Mouse (Mus musculus): Measurements from ENCODE around the gene Olfr957. TPM values are rescaled to one million over a fixed set of nuclear protein-coding genes. Genes with fewer than 3 reads are reported as not detected.

The Olfr957 gene
- polyA plus RNA-seq (2012; rRNA removed; ENCODE audit: low replicate concordance) = not detected in 2 replicates

GRCm38 (mm10) chr9:39515531-39515930 is at the start of gene Olfr957:
Gene Olfr957 (minus strand): TSS chr9:39515809.

GRCm38 (mm10) chr9:39553946-39554345 is 38.3 kb upstream of the Olfr957 start, which contains the start of gene Olfr958:
Gene Olfr958 (minus strand): TSS chr9:39554054.

DNA sequence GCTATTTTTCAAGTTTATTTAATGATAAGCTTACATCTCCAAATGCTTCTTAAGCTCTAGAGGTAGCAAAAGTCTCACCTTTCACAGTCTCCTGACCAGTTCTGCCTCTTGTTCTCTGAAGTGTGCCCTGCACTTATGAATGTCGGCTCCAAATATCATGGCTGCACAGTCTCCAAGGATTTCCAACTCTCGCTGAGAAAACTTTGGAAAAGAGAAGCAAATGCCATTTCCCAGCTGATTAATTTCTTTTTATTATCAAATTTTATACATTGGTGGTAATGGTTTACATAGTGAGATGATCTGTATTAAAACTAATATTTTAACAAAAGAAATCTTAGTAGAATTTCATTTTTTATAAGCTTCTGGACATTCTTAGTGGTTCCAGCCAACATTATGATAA is 21.7 kb downstream of the Olfr957 start, which contains the start of gene Olfr44:
Gene Olfr44, minus strand, starts transcription at position 101 of the 400 bp plus-strand sequence.

DNA sequence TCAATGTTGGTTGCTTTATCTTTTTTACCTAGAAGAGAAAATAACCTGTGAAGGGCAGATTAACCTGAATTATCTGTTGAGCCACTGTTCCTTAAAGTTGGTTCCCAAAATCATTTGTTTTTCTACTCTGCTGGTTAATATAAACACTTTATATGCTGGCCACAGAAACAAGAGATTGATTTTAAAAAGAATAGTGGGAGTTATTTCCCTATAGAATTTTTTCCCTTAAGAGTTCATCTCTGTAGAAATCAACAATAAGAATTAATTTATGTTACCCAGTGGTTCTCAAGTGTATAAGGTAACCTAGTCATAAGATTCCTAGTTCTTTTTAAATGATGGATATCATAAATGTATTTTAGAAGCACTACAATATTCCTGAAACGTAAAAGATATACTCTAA is 43.8 kb downstream of the Olfr957 start, which contains the start of gene Olfr955:
Gene Olfr955, minus strand, starts transcription at position 101 of the 400 bp plus-strand sequence.

Other genes with a start within 250 kb of the Olfr957 start
- gene Olfr945, start 239.0 kb downstream of the Olfr957 start, polyA plus RNA-seq (2012; rRNA removed; ENCODE audit: low replicate concordance) = not detected in 2 replicates
- not detected in 2 replicates for gene Olfr948, start 189.8 kb downstream of the Olfr957 start, polyA plus RNA-seq (2012; rRNA removed; ENCODE audit: low replicate concordance)
- not detected in 2 replicates for gene Olfr951, start 128.4 kb downstream of the Olfr957 start, polyA plus RNA-seq (2012; rRNA removed; ENCODE audit: low replicate concordance)
- gene Olfr952, start 88.7 kb downstream of the Olfr957 start, polyA plus RNA-seq (2012; rRNA removed; ENCODE audit: low replicate concordance) = not detected in 2 replicates
- not detected in 2 replicates for gene Olfr954, start 59.1 kb downstream of the Olfr957 start, polyA plus RNA-seq (2012; rRNA removed; ENCODE audit: low replicate concordance)
- not detected in 2 replicates for gene Olfr955, start 43.9 kb downstream of the Olfr957 start, polyA plus RNA-seq (2012; rRNA removed; ENCODE audit: low replicate concordance)
- not detected in 2 replicates for gene Olfr44, start 21.8 kb downstream of the Olfr957 start, polyA plus RNA-seq (2012; rRNA removed; ENCODE audit: low replicate concordance)
- gene Olfr958, start 38.2 kb upstream of the Olfr957 start, polyA plus RNA-seq (2012; rRNA removed; ENCODE audit: low replicate concordance) = not detected in 2 replicates
- gene Olfr959, start 59.8 kb upstream of the Olfr957 start, polyA plus RNA-seq (2012; rRNA removed; ENCODE audit: low replicate concordance) = not detected in 2 replicates
- gene AW551984, start 88.6 kb upstream of the Olfr957 start, polyA plus RNA-seq (2012; rRNA removed; ENCODE audit: low replicate concordance) = 0.56 and 16.2 TPM in 2 replicates
- not detected in 2 replicates for gene Olfr148, start 94.8 kb upstream of the Olfr957 start, polyA plus RNA-seq (2012; rRNA removed; ENCODE audit: low replicate concordance)
- gene Olfr960, start 105.6 kb upstream of the Olfr957 start, polyA plus RNA-seq (2012; rRNA removed; ENCODE audit: low replicate concordance) = not detected in 2 replicates
- gene Olfr961, start 129.3 kb upstream of the Olfr957 start, polyA plus RNA-seq (2012; rRNA removed; ENCODE audit: low replicate concordance) = not detected in 2 replicates
- gene Olfr963, start 151.4 kb upstream of the Olfr957 start, polyA plus RNA-seq (2012; rRNA removed; ENCODE audit: low replicate concordance) = not detected in 2 replicates
- not detected in 2 replicates for gene Olfr149, start 191.3 kb upstream of the Olfr957 start, polyA plus RNA-seq (2012; rRNA removed; ENCODE audit: low replicate concordance)
- not detected in 2 replicates for gene Olfr965, start 195.5 kb upstream of the Olfr957 start, polyA plus RNA-seq (2012; rRNA removed; ENCODE audit: low replicate concordance)
- not detected in 2 replicates for gene Olfr150, start 215.2 kb upstream of the Olfr957 start, polyA plus RNA-seq (2012; rRNA removed; ENCODE audit: low replicate concordance)
- not detected in 2 replicates for gene Olfr967, start 230.4 kb upstream of the Olfr957 start, polyA plus RNA-seq (2012; rRNA removed; ENCODE audit: low replicate concordance)

Data from subcutaneous adipose tissue, adult 2 months (tissue).